Mouse (Mus musculus): ENCODE results near the gene Gm10153.
"Not testable (repeated sequence)": the region's sequence is repeated elsewhere in the genome, so short reads cannot be mapped to it uniquely, and the experiment has no call there.

Gene Gm10153

GRCm38 (mm10) chr7:142143506-142144010 lies 46.6 kb downstream of the Gm10153 start:
- not testable (repeated sequence) for DNase-seq

GRCm38 (mm10) chr7:142140696-142141095 lies 49.5 kb downstream of the Gm10153 start:
- DNase-seq: no peak

All from kidney, postnatal 10 days (tissue).